Mouse (Mus musculus): Measurements from ENCODE around the gene Amn1. TPM values are rescaled to one million over a fixed set of nuclear protein-coding genes. Genes with fewer than 3 reads are reported as not detected.
"Not testable (repeated sequence)": the region's sequence is repeated elsewhere in the genome, so short reads cannot be mapped to it uniquely, and the experiment has no call there.

Amn1 gene
- polyA plus RNA-seq, 1 experiment from 2014 or later = 39.6 TPM

GRCm38 (mm10) chr6:149132311-149133077 lies 56.0 kb downstream of the Amn1 start:
- Histone ChIP-seq H3K27ac (no peak overlapping the region), H3K27me3 (no peaks in the 10 kb centered on the region), H3K36me3 (no peaks in the 10 kb centered on the region), H3K9ac (no peak overlapping the region), H3K9me3 (no peaks in the 10 kb centered on the region), H3K4me2 (replicated peaks) (no peak overlapping the region), H3K4me3 (no peak overlapping the region), H3K4me1 (0 out of 2 replicates have a peak, but pooled peaks cover 3% of the 10 kb centered on the region)
- WGBS = 31% methylated on average over 5 of the region's 5 CpGs
- ATAC-seq (ENCODE audit: insufficient number of reproducible peaks, insufficient read depth, low FRiP score, low TSS enrichment) = no peak

GRCm38 (mm10) chr6:149131111-149131510 lies 57.4 kb downstream of the Amn1 start:
- no peaks in the 10 kb centered on the region for H3K27me3 ChIP-seq
- no peaks in the 10 kb centered on the region for H3K9me3 ChIP-seq
- H3K27ac ChIP-seq = no peak overlapping the region
- no peaks in the 10 kb centered on the region for H3K36me3 ChIP-seq
- WGBS = 17% methylated on average over 3 of the region's 3 CpGs
- H3K4me2 ChIP-seq (replicated peaks) = no peak overlapping the region
- H3K4me1 ChIP-seq = 0 out of 2 replicates have a peak, but pooled peaks cover 3% of the 10 kb centered on the region
- H3K4me3 ChIP-seq = no peak overlapping the region
- no peak overlapping the region for H3K9ac ChIP-seq
- ATAC-seq (ENCODE audit: insufficient number of reproducible peaks, insufficient read depth, low FRiP score, low TSS enrichment) = no peak

- H3K4me2 ChIP-seq (replicated peaks); H3K27ac ChIP-seq; H3K9me3 ChIP-seq; H3K9ac ChIP-seq; ATAC-seq (ENCODE audit: insufficient number of reproducible peaks, insufficient read depth, low FRiP score, low TSS enrichment); H3K4me3 ChIP-seq; H3K4me1 ChIP-seq; H3K36me3 ChIP-seq; H3K27me3 ChIP-seq: not testable (repeated sequence)
- 78% methylated on average over 8 of the region's 8 CpGs for WGBS
Observed at GRCm38 (mm10) chr6:149129870-149130269, 58.6 kb downstream of the Amn1 start, which contains the start of gene Gm10203. TSS of gene Gm10203 (plus strand) at chr6:149130170.

DNA sequence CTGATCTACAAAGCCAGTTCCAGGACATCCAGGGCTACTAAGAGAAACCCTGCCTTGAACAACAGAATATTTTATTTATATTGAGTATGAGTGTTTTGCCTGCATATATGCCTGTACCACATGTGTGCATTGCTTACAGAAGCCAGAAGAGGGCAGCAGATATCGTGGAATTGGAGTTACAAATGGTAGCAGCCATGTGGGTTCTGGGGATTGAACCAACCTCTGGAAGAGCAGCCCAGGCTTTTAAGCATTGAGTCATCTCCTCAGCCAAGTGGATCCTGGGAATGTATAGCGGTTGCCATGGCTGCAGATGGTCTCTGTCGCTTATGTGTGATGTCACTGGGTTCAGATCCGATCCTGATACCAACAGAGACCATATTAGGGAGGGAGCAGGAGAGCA lies 61.8 kb downstream of the Amn1 start:
- Histone ChIP-seq H3K9me3 (no peaks in the 10 kb centered on the region), H3K4me1 (no peaks in the 10 kb centered on the region), H3K27ac (no peak overlapping the region), H3K4me2 (replicated peaks) (no peak overlapping the region), H3K4me3 (no peak overlapping the region), H3K9ac (no peak overlapping the region), H3K27me3 (no peaks in the 10 kb centered on the region), H3K36me3 (no peaks in the 10 kb centered on the region)
- WGBS = 69% methylated on average over 4 of the region's 4 CpGs
- no peak for ATAC-seq (ENCODE audit: insufficient number of reproducible peaks, insufficient read depth, low FRiP score, low TSS enrichment)

DNA sequence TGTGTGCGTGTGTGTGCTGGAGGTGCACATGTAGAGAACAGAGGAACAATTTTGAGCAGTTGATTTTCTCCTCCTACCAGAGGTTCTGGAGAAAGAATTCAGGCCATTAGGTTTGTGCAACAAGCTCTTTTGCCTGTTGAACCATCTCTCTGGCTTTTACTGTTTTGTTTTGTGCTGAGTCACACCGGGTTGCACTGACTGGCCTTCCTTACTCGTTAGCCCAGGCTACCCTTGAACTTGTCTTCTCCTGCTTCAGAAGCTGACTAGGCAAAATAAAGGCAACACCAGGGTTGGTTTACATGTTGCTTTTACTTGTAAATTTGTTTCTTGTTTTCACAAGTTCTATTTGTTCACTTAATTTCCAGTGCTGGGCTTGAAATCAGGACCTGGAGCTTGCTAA lies 65.5 kb downstream of the Amn1 start:
- no peaks in the 10 kb centered on the region for H3K27me3 ChIP-seq
- H3K4me1 ChIP-seq = no peaks in the 10 kb centered on the region
- H3K9me3 ChIP-seq = no peaks in the 10 kb centered on the region
- no peaks in the 10 kb centered on the region for H3K36me3 ChIP-seq
- no peak overlapping the region for H3K27ac ChIP-seq
- no peak overlapping the region for H3K9ac ChIP-seq
- 87% methylated on average over 3 of the region's 3 CpGs for whole genome bisulfite sequencing
- no peak overlapping the region for H3K4me3 ChIP-seq
- no peak for ATAC-seq (ENCODE audit: insufficient number of reproducible peaks, insufficient read depth, low FRiP score, low TSS enrichment)
- H3K4me2 ChIP-seq (replicated peaks) = no peak overlapping the region

DNA sequence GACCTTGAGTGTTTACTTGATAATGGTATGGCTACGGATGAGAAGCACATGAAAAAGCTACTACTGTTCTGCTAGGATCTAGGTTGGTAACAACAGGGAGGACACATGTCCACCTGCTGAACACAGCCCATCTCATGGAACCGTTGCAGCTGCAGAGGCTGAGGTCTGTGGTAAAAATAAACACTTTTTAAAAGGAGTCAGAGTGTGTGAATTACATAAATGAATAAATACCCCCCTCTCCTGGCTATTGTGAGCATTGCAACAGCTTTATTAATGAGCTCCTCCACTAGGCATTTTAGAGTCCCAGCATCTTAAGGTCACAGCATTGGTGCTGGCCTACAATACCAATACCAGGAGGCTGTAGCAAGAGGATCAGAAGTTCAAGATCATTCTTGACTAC lies 68.7 kb downstream of the Amn1 start:
- H3K9ac ChIP-seq = no peak overlapping the region
- no peak overlapping the region for H3K27ac ChIP-seq
- no peaks in the 10 kb centered on the region for H3K4me1 ChIP-seq
- no peaks in the 10 kb centered on the region for H3K27me3 ChIP-seq
- no peak overlapping the region for H3K4me2 ChIP-seq (replicated peaks)
- no peaks in the 10 kb centered on the region for H3K9me3 ChIP-seq
- no peak overlapping the region for H3K4me3 ChIP-seq
- H3K36me3 ChIP-seq = no peaks in the 10 kb centered on the region
- 41% methylated on average over 2 of the region's 2 CpGs for WGBS
- ATAC-seq (ENCODE audit: insufficient number of reproducible peaks, insufficient read depth, low FRiP score, low TSS enrichment) = no peak

DNA sequence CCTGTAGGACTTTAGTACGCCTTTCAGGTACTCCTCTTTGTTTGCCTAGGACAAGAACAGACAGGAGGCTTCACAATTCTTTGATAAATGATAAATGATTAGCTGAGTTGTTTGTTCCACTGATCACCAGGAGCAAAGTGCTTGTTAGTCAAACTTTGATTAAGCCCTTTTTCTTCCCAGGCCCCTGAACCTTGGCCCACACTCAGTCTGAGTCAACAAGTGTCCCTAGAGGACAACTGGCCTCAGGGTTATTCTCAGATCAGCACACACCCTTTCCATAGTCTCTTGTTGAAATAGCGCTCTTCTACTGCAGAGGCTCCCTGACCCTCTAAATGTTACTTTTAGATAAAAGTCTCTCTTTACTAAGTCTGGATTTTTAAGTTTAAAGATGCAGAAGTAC lies 69.6 kb downstream of the Amn1 start:
- 56% methylated on average over 2 of the region's 2 CpGs for WGBS
- Histone ChIP-seq H3K27me3 (no peaks in the 10 kb centered on the region), H3K27ac (no peak overlapping the region), H3K9me3 (no peaks in the 10 kb centered on the region), H3K4me2 (replicated peaks) (no peak overlapping the region), H3K4me1 (no peaks in the 10 kb centered on the region), H3K36me3 (no peaks in the 10 kb centered on the region), H3K9ac (no peak overlapping the region), H3K4me3 (no peak overlapping the region)
- no peak for ATAC-seq (ENCODE audit: insufficient number of reproducible peaks, insufficient read depth, low FRiP score, low TSS enrichment)

DNA sequence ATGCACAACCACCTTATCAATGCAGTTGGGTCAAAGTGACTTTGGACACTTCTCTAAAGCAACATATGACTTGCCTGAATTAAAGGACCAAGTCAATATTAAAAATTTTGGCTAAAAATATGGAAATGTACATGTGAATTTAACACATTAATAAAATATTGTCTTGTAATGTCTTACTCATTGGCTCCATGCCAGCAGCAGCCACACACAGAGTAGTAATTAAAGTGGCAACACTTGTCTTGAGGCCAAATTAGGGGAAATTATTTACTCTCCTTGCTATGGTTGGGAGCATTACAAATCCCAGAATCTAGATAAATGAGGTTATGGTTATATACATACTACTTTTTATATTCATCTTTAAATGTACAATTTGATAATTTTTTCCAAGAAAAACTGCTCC lies 71.5 kb downstream of the Amn1 start:
- no peak for ATAC-seq (ENCODE audit: insufficient number of reproducible peaks, insufficient read depth, low FRiP score, low TSS enrichment)
- Histone ChIP-seq H3K9me3 (no peaks in the 10 kb centered on the region), H3K4me1 (no peaks in the 10 kb centered on the region), H3K9ac (no peak overlapping the region), H3K4me2 (replicated peaks) (no peak overlapping the region), H3K4me3 (no peak overlapping the region), H3K27ac (no peak overlapping the region), H3K27me3 (no peaks in the 10 kb centered on the region), H3K36me3 (no peaks in the 10 kb centered on the region)

GRCm38 (mm10) chr6:149108909-149109308 lies 79.6 kb downstream of the Amn1 start:
- no peaks in the 10 kb centered on the region for H3K36me3 ChIP-seq
- H3K27me3 ChIP-seq = no peaks in the 10 kb centered on the region
- no peak overlapping the region for H3K4me2 ChIP-seq (replicated peaks)
- WGBS = 73% methylated on average over 2 of the region's 2 CpGs
- H3K9ac ChIP-seq = no peak overlapping the region
- H3K27ac ChIP-seq = no peak overlapping the region
- no peaks in the 10 kb centered on the region for H3K9me3 ChIP-seq
- ATAC-seq (ENCODE audit: insufficient number of reproducible peaks, insufficient read depth, low FRiP score, low TSS enrichment) = no peak
- no peak overlapping the region for H3K4me3 ChIP-seq
- H3K4me1 ChIP-seq = no peaks in the 10 kb centered on the region

DNA sequence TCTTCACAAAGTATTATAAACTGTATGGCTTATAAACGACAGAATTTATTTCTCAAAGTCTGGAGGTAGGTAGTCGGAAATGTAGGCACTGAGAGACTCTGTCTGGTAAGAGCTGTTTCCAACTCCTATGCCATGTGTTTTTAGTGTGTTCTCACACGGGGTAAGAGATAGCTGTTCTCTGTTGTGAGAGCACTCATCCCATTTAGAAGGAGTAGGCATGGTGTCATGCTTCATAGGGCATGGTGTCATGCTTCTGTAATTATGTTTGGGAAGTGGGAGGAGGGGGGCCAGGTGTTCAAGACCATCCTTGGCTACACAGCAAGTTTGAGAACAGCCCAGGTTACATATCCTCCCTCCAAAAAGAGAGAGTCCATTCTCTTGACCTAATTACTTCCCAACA lies 80.9 kb downstream of the Amn1 start:
- no peak for ATAC-seq (ENCODE audit: insufficient number of reproducible peaks, insufficient read depth, low FRiP score, low TSS enrichment)
- Histone ChIP-seq H3K4me3 (no peak overlapping the region), H3K27ac (no peak overlapping the region), H3K9ac (no peak overlapping the region), H3K27me3 (no peaks in the 10 kb centered on the region), H3K36me3 (no peaks in the 10 kb centered on the region), H3K4me2 (replicated peaks) (no peak overlapping the region), H3K4me1 (no peaks in the 10 kb centered on the region), H3K9me3 (no peaks in the 10 kb centered on the region)
- WGBS = 68% methylated on average over 3 of the region's 3 CpGs
